Mouse (Mus musculus) ovary, adult 2 months (tissue): Measurements from ENCODE around the gene Ppcs. TPM values are rescaled to one million over a fixed set of nuclear protein-coding genes. Genes with fewer than 3 reads are reported as not detected.

Source experiments
- polyA plus RNA-seq: library from polyadenylated mRNA; depleted of rRNA; stranded (reverse); fragments of >200 nt; gene quantifications from 2 replicates; pipeline ENCODE4 v1.2.3, GENCODE M21; 2012; rRNA removed

Gene Ppcs
- polyA plus RNA-seq = 22.3 and 22.9 TPM in 2 replicates

DNA sequence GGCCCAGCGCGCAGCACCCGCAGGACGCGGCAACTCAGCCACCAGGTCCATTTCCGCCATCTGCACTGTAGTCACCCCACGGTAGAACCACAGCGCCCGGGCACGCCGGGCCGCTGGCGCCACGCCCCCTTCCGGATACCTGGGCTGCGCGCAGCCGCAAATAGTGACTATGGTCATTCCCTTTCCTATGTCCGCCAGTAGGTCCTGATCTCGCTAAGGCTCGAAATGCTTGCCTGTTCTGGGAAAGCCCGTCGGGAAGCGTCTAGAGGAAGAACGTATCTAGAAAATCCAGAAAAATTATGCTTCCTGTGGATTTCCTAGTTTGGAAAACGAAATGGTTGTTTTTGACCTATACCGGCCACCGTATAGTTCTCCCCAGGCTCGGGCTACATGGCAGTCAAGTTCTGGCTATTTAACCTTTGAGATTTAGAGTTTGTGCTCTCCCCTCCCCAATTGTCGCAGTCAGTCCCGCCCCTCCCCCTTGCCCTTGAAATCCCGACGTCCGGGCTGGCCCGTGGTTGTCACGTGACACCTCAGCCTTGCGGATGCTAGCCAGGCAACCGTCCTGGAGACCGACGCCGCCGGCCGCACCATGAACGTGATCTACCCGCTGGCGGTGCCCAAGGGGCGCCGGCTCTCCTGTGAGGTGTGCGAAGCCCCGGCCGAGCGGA, at the start of gene Ppcs, which contains the start of gene Zmynd12:
Gene Ppcs (minus strand): TSS at position 127 of the 671 bp plus-strand sequence.
Gene Zmynd12 (plus strand): TSS at position 521 of the 671 bp plus-strand sequence.

DNA sequence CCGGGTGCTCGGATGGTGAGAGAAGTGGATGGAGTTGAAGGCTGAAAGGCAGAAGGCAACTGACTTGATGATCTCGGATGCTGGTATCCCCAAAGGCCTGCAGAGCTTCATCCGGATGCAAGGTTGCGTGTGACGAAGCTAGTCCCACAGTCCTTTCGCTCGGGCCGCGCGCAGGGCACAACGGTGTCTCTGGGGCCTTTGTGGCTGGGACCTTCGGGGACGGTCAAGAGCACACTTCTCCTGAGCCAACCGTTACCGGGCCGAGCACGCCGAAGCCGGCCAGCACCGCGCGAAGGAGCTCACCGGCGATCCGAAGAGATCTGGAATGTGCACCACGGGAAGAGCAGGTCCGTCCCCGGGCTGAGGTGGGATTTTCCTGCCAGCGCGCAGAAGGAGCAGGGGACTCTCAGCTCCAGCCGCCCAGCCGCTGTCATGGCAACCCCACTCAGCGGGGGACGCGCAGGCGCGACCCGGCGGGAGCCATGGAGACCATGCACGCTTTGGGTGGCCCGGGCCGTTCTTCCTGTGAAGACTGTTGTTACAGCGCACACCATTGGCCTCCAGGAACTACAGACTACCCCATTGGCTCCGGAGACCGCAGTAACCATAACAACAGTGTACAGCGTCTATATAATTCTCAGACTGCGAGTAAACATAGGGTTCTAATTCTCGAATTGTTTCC, 7.0 kb downstream of the Ppcs start, which contains the start of gene Ccdc30:
Gene Ccdc30 (minus strand): TSS at position 450 of the 682 bp plus-strand sequence.

Other genes starting within 250 kb of the Ppcs start
- 16.9 and 24.8 TPM in 2 replicates for gene Zfp691, start 248.2 kb downstream of the Ppcs start, polyA plus RNA-seq
- gene Ermap, start 232.4 kb downstream of the Ppcs start, polyA plus RNA-seq = 0.77 and 0.98 TPM in 2 replicates
- gene Svbp, start 227.1 kb downstream of the Ppcs start, polyA plus RNA-seq = 37.2 and 44.2 TPM in 2 replicates
- 1.6 and 2.2 TPM in 2 replicates for gene Tmem269, start 204.2 kb downstream of the Ppcs start, polyA plus RNA-seq
- 5.4 and 6.9 TPM in 2 replicates for gene AU022252, start 189.7 kb downstream of the Ppcs start, polyA plus RNA-seq
- 95.6 and 125 TPM in 2 replicates for gene P3h1, start 189.5 kb downstream of the Ppcs start, polyA plus RNA-seq
- 0.10 and 0.11 TPM in 2 replicates for gene Cldn19, start 167.0 kb downstream of the Ppcs start, polyA plus RNA-seq
- 455 and 561 TPM in 2 replicates for gene Ybx1, start 127.8 kb downstream of the Ppcs start, polyA plus RNA-seq
- gene Ppih, start 101.9 kb downstream of the Ppcs start, polyA plus RNA-seq = 3.3 and 7.1 TPM in 2 replicates
- gene Ccdc30, start 6.9 kb downstream of the Ppcs start, polyA plus RNA-seq = 3.0 and 3.4 TPM in 2 replicates
- 7.7 and 10.0 TPM in 2 replicates for gene Zmynd12, start 394 bp upstream of the Ppcs start, polyA plus RNA-seq
- 2.4 and 2.7 TPM in 2 replicates for gene Rimkla, start 70.2 kb upstream of the Ppcs start, polyA plus RNA-seq
- gene Foxj3, start 114.6 kb upstream of the Ppcs start, polyA plus RNA-seq = 17.8 and 27.6 TPM in 2 replicates
- gene Frg2f1, start 117.1 kb upstream of the Ppcs start, polyA plus RNA-seq = 11.3 and 23.5 TPM in 2 replicates
- gene Guca2a, start 215.3 kb upstream of the Ppcs start, polyA plus RNA-seq = not detected in 2 replicates
- gene Guca2b, start 236.5 kb upstream of the Ppcs start, polyA plus RNA-seq = 5.0 and 7.3 TPM in 2 replicates